Mouse (Mus musculus) hindbrain, embryonic 16.5 days (tissue): ENCODE data around the gene Ctxn1. TPM values are rescaled to one million over a fixed set of nuclear protein-coding genes. Genes with fewer than 3 reads are reported as not detected.

Experiments used
- ATAC-seq: fragments of 200-750 bp; cut with Nextera tagmentation; 2 replicates; pipeline ENCODE4 v1.8.0; 2017; ENCODE audit warnings: moderate TSS enrichment, moderate library complexity
- H3K27ac ChIP-seq: fragments of 300-500 bp; sonication (generic); 2 replicates; pipeline ENCODE4 v1.5.1; 2014; ENCODE audit warnings: low read depth, mild to moderate bottlenecking, control low read depth, low read length, moderate library complexity
- H3K27me3 ChIP-seq: fragments of 300-500 bp; sonication (generic); replicated peaks from 2 replicates; pipeline ENCODE4 v1.6.1; 2014; ENCODE audit warnings: low read length; ENCODE audit not compliant: control insufficient read depth, insufficient read depth
- H3K36me3 ChIP-seq: fragments of 300-500 bp; sonication (generic); 2 replicates; pipeline ENCODE4 v1.6.1; 2014; ENCODE audit warnings: mild to moderate bottlenecking, low read length, moderate library complexity, mixed read lengths; ENCODE audit not compliant: control insufficient read depth, insufficient read depth
- H3K4me1 ChIP-seq: fragments of 300-500 bp; sonication (generic); 2 replicates; pipeline ENCODE4 v1.6.1; 2014; ENCODE audit warnings: low read depth, low read length; ENCODE audit not compliant: control insufficient read depth, insufficient read depth
- H3K4me2 ChIP-seq: fragments of 300-500 bp; sonication (generic); 2 replicates; pipeline ENCODE4 v1.6.1; 2014; ENCODE audit warnings: mild to moderate bottlenecking, low read length, control low read depth, moderate library complexity
- H3K4me3 ChIP-seq: fragments of 300-500 bp; sonication (generic); 2 replicates; pipeline ENCODE4 v1.5.1; 2014; ENCODE audit warnings: mild to moderate bottlenecking, low read length, control low read depth, moderate library complexity
- H3K9ac ChIP-seq: fragments of 300-500 bp; sonication (generic); 2 replicates; pipeline ENCODE4 v1.6.1; 2014; ENCODE audit warnings: low read depth, mild to moderate bottlenecking, control low read depth, low read length, moderate library complexity
- H3K9me3 ChIP-seq: fragments of 300-500 bp; sonication (generic); 2 replicates; pipeline ENCODE4 v1.6.1; 2014; ENCODE audit warnings: mild to moderate bottlenecking, low read length, moderate library complexity; ENCODE audit not compliant: control insufficient read depth
- WGBS: fragments of 180-500 bp; shearing (Covaris S2); extraction: QIAGEN DNeasy Blood & Tissue Kit; methylation state at CpG from one replicate; pipeline ENCODE4 v1.1.7; 2014; 5-methylcytosine and 5-hydroxymethylcytosine counted together
- polyA plus RNA-seq: library from polyadenylated mRNA; unstranded; fragments of >200 nt; fragmentation: Nextera tagmentation; extraction: Ambion mirVana; gene quantifications from 2 replicates; pipeline ENCODE4 v1.2.1, GENCODE M21; 2015

Gene Ctxn1
- polyA plus RNA-seq: 278 and 289 TPM in 2 replicates

GRCm38 (mm10) chr8:4259125-4259804, at the start of gene Ctxn1:
Gene Ctxn1 (minus strand): TSS chr8:4259274.
- H3K27ac ChIP-seq: peak within 1 kb of the TSS; percentile 97
- WGBS: 6% methylated on average over 20 of the region's 33 CpGs
- H3K4me1 ChIP-seq: peaks cover 23% of the 10 kb centered on the region
- H3K4me2 ChIP-seq: peak within 1 kb of the TSS; percentile 59
- H3K27me3 ChIP-seq: no peaks in the 10 kb centered on the region
- H3K9me3 ChIP-seq: no peaks in the 10 kb centered on the region
- H3K4me3 ChIP-seq: peak within 1 kb of the TSS; percentile 75
- ATAC-seq: peak; percentile 91
- H3K9ac ChIP-seq: peak within 1 kb of the TSS; percentile 88
- H3K36me3 ChIP-seq: peaks cover 34% of the 10 kb centered on the region

DNA sequence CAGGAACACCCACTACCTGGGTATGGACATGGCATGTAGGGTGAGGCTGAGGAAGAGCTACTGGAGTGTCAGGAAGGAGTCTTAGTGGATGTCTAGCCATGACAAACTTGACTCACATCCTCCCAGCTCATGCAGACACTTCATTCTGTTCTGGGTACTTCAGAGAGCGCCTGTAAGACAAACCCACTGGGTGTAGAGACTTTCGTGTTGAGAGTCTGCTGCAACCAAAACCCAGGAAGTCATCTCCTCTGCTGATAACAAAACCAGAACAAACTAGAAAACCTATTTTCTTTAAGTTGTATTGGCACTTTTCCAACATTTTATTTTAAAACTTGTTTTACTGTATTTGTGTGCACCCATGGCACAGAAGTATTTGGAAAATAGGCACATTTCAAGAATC, 46.8 kb upstream of the Ctxn1 start:
- Histone ChIP-seq H3K36me3 (peaks cover 57% of the 10 kb centered on the region), H3K9me3 (no peaks in the 10 kb centered on the region), H3K4me2 (no peak overlapping the region), H3K9ac (no peak overlapping the region), H3K27me3 (no peaks in the 10 kb centered on the region), H3K27ac (no peak overlapping the region), H3K4me3 (no peak overlapping the region), H3K4me1 (no peaks in the 10 kb centered on the region)
- no peak for ATAC-seq
- 96% methylated on average over 2 of the region's 2 CpGs for WGBS

- Histone ChIP-seq H3K4me1 (no peaks in the 10 kb centered on the region), H3K9ac (no peak overlapping the region), H3K36me3 (peaks cover 59% of the 10 kb centered on the region), H3K27me3 (no peaks in the 10 kb centered on the region), H3K4me2 (no peak overlapping the region), H3K4me3 (no peak overlapping the region), H3K9me3 (no peaks in the 10 kb centered on the region), H3K27ac (no peak overlapping the region)
- 86% methylated on average over 3 of the region's 3 CpGs for WGBS
- no peak for ATAC-seq
Observed at GRCm38 (mm10) chr8:4304124-4304547, 45.1 kb upstream of the Ctxn1 start.

GRCm38 (mm10) chr8:4297822-4298221, 38.7 kb upstream of the Ctxn1 start:
- H3K9me3 ChIP-seq: no peaks in the 10 kb centered on the region
- no peak overlapping the region for H3K4me3 ChIP-seq
- H3K27me3 ChIP-seq: no peaks in the 10 kb centered on the region
- peaks cover 42% of the 10 kb centered on the region for H3K36me3 ChIP-seq
- H3K4me2 ChIP-seq: no peak overlapping the region
- H3K9ac ChIP-seq: no peak overlapping the region
- WGBS: 96% methylated on average over 4 of the region's 4 CpGs
- no peaks in the 10 kb centered on the region for H3K4me1 ChIP-seq
- H3K27ac ChIP-seq: no peak overlapping the region
- no peak for ATAC-seq

DNA sequence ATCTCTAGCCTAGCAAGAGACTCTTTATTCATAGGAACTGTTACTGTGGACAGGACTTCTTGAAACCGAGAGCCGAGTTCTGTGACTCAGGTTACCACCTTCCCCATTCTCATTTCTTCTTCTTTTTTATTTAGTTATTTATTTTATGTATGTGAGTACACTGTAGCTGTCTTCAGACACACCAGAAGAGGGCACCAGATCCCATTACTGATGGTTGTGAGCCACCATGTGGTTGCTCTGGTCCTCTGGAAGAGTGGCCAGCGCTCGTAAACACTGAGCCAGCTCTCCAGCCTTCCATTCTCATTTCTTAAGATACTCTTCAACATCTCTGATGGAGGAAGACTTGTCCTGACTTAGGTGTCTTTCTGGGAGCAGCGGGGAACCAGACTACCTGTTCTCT, 33.7 kb upstream of the Ctxn1 start:
- H3K9me3 ChIP-seq: no peaks in the 10 kb centered on the region
- H3K9ac ChIP-seq: no peak overlapping the region
- H3K27me3 ChIP-seq: no peaks in the 10 kb centered on the region
- ATAC-seq: peak; percentile 42; the same call in 1 of the 2 replicates
- H3K36me3 ChIP-seq: peaks cover 24% of the 10 kb centered on the region
- H3K27ac ChIP-seq: no peak overlapping the region
- no peak overlapping the region for H3K4me3 ChIP-seq
- WGBS: 89% methylated on average over 5 of the region's 5 CpGs
- H3K4me1 ChIP-seq: no peaks in the 10 kb centered on the region
- H3K4me2 ChIP-seq: no peak overlapping the region

DNA sequence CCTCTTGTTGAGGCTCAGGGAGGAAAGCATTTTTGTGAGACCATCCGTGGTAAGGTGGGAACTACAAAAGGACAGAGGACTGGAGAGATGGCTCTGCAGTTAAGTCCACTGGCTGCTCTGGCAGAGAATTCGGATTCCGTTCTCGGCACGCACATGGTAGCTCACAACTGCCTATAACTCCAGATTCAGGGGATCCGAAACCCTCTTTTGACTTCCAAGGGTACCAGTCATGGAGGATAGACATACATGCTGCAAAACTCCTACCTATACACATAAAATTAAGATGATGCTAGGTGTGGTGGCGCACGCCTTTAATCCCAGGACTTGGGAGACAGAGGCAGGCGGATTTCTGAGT, 17.0 kb upstream of the Ctxn1 start:
- Histone ChIP-seq H3K27me3 (no peaks in the 10 kb centered on the region), H3K4me2 (peak overlapping the region; percentile 75), H3K36me3 (peaks cover 13% of the 10 kb centered on the region), H3K9ac (peak overlapping the region; percentile 84), H3K27ac (peak overlapping the region; percentile 82), H3K4me3 (peak overlapping the region; percentile 76), H3K4me1 (peaks cover 9% of the 10 kb centered on the region), H3K9me3 (no peaks in the 10 kb centered on the region)
- 28% methylated on average over 9 of the region's 9 CpGs for whole genome bisulfite sequencing
- no peak for ATAC-seq

DNA sequence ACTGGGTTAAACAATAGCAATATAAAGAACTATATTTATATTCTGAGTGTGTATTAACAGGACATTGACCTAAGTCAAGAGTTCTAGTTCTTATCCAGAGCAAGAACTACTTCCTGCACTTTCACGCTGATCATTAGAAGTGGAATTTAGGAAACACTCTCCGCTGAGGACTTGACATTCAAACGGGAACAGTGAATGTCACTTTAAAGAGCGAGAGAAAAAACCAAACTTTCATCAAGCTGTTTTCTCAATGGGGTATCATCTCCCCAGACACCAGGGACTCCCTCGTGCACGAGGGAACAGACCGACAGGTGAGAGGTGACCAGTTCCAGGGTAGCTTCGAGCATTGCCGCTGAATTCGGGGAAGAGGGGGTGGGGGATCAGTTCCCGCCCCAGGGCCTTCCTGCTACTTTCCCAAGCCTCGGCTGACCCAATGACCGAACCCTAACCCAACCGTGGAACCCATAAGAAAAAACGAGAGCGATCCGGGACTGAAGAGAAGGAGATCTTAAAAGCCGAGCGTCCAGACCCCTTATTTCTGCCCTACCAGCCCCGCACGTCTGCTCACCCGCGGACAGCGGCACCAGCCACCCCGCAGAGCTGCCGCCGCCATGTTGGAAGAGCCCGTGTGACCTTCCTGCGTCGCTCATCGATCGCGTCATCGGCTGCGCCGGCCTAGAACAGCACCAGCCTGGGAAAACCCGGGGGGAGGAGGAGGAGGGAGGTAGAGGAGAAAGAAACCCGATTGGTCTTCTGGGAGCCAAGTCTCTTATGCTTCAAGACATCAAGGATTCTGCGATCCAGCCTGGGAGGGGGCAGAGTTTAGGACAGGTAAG, 16.4 kb upstream of the Ctxn1 start, which contains the start of gene Timm44:
Timm44 (minus strand) TSS at position 639 of the 836 bp plus-strand sequence.
- H3K27me3 ChIP-seq: no peaks in the 10 kb centered on the region
- WGBS: under 1% methylated on average over 39 of the region's 39 CpGs
- peaks cover 13% of the 10 kb centered on the region for H3K36me3 ChIP-seq
- peak within 1 kb of the TSS; percentile 84 for H3K9ac ChIP-seq
- H3K9me3 ChIP-seq: no peaks in the 10 kb centered on the region
- H3K4me1 ChIP-seq: peaks cover 9% of the 10 kb centered on the region
- H3K4me2 ChIP-seq: peak within 1 kb of the TSS; percentile 75
- peak; percentile 98 for ATAC-seq
- peak within 1 kb of the TSS; percentile 76 for H3K4me3 ChIP-seq
- H3K27ac ChIP-seq: peak within 1 kb of the TSS; percentile 82

GRCm38 (mm10) chr8:4269609-4270008, 10.5 kb upstream of the Ctxn1 start:
- no peak overlapping the region for H3K9ac ChIP-seq
- no peaks in the 10 kb centered on the region for H3K9me3 ChIP-seq
- no peak overlapping the region for H3K4me2 ChIP-seq
- H3K27me3 ChIP-seq: no peaks in the 10 kb centered on the region
- 97% methylated on average over 6 of the region's 6 CpGs for WGBS
- peaks cover 45% of the 10 kb centered on the region for H3K36me3 ChIP-seq
- no peak for ATAC-seq
- H3K4me3 ChIP-seq: no peak overlapping the region
- H3K27ac ChIP-seq: no peak overlapping the region
- peaks cover 4% of the 10 kb centered on the region for H3K4me1 ChIP-seq

DNA sequence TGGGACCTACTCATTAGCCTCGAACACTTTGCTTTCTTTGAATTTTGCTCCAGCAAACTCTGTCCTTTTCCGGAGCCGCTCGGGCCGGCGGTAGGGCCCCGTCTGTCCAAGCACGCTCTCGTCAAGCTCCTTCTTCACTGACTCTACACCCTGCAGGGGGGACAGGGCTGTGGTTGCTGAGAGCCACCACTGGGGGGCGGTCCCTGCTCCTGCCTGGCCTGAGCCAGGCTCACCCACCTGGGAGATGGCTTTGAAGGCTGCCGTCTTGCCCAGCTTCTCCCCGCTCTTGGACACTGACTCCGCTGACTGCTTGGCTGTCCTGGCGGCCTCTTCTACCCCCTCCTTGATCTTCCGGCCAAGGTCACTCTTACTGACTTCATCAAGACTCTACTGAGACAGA, 8.6 kb upstream of the Ctxn1 start:
- Histone ChIP-seq H3K4me1 (no peaks in the 10 kb centered on the region), H3K27me3 (no peaks in the 10 kb centered on the region), H3K4me3 (no peak overlapping the region), H3K4me2 (no peak overlapping the region), H3K36me3 (peaks cover 42% of the 10 kb centered on the region), H3K9me3 (no peaks in the 10 kb centered on the region), H3K9ac (no peak overlapping the region), H3K27ac (no peak overlapping the region)
- WGBS: 78% methylated on average over 15 of the region's 15 CpGs
- no peak for ATAC-seq
